Mouse (Mus musculus): Measurements from ENCODE around the gene Coro1c.

- TF ChIP-seq CTCF (IDR thresholded peaks at IDR 0.05 in 2 of 3, conservative IDR thresholded peaks at IDR 0.05 in 1 of 3; ENCODE audit: control insufficient read depth in 1 of 3, insufficient read depth in 1 of 3, low read depth in 2 of 3, low read length in 3 of 3, poor library complexity in 1 of 3, severe bottlenecking in 1 of 3) = no peak
- TF ChIP-seq POLR2A (IDR thresholded peaks at IDR 0.05; ENCODE audit: control insufficient read depth in 1 of 2, insufficient read depth in 1 of 2, low read depth in 1 of 2, low read length in 2 of 2, poor library complexity in 1 of 2) = no peak
- TF ChIP-seq CHD1 (IDR thresholded peaks at IDR 0.05; ENCODE audit: low read depth, low read length) = no peak
- TF ChIP-seq EP300 (IDR thresholded peaks at IDR 0.05; ENCODE audit: low read depth in 1 of 2, low read length in 2 of 2) = no peak
- TF ChIP-seq NRF1 (IDR thresholded peaks at IDR 0.05; ENCODE audit: insufficient read depth, low read depth, low read length, poor library complexity, severe bottlenecking) = no peak
- TF ChIP-seq GATA1 (IDR thresholded peaks at IDR 0.05; ENCODE audit: low read depth, low read length) = no peak
- no peak for TF ChIP-seq POLR2AphosphoS5 (IDR thresholded peaks at IDR 0.05; ENCODE audit: borderline replicate concordance, low read depth, low read length)
- no peak for TF ChIP-seq BHLHE40 (IDR thresholded peaks at IDR 0.05; ENCODE audit: borderline replicate concordance, low read depth, low read length)
- TF ChIP-seq SIN3A (IDR thresholded peaks at IDR 0.05; ENCODE audit: low read length) = no peak
- no peak for TF ChIP-seq MAZ (IDR thresholded peaks at IDR 0.05; ENCODE audit: low read depth, low read length)
- TF ChIP-seq ZNF384 (IDR thresholded peaks at IDR 0.05; ENCODE audit: low read depth, low read length) = no peak
Measured at GRCm38 (mm10) chr5:113855696-113856095, 52.9 kb downstream of the Coro1c start.

All from MEL (cell line).